ENCODE assay signal across 8 mouse cellular contexts in genomic region chr19:5649298-5649741, GRCm38 (mm10). TPM values are rescaled to one million over a fixed set of nuclear protein-coding genes. Genes with fewer than 3 reads are reported as not detected.
A peak's percentile ranks its signal among the peaks of the same experiment; 100 is the strongest.
DNase-seq lines count a peak whose midpoint lies in the region; ATAC-seq and TF ChIP-seq lines count a peak whose summit lies in the region.

No protein-coding gene starts in this region.

- intact Hi-C loops in left cerebral cortex, postnatal 36 days (cut with DNase I): loop anchor here (5.0 kb wide), 1 partner anchor 42 kb away; no protein-coding TSS in a partner anchor

- H3K27me3 ChIP-seq in thymus, adult 2 months (ENCODE audit: control insufficient read depth, insufficient read depth, low read length): no peaks in the 10 kb centered on the region
- H3K27me3 ChIP-seq in heart, embryonic 13.5 days (replicated peaks): peaks cover 3% of the 10 kb centered on the region
- no peaks in the 10 kb centered on the region for H3K27me3 ChIP-seq in kidney, postnatal 0 days (ENCODE audit: insufficient read depth, low read length)
- no peaks in the 10 kb centered on the region for H3K27me3 ChIP-seq in megakaryocyte, embryonic 14.5 days (replicated peaks)

- H3K9ac ChIP-seq in heart, embryonic 13.5 days: peak overlapping the region; percentile 75
- 0 out of 2 replicates have a peak overlapping the region, but pooled peaks have one; percentile 1 for H3K9ac ChIP-seq in kidney, postnatal 0 days (ENCODE audit: low read depth, low read length)

- H3K4me1 ChIP-seq in thymus, adult 2 months (replicated peaks; ENCODE audit: control insufficient read depth, insufficient read depth, low read length): peaks cover 14% of the 10 kb centered on the region
- H3K4me1 ChIP-seq in heart, embryonic 13.5 days: peaks cover 27% of the 10 kb centered on the region
- peaks cover 18% of the 10 kb centered on the region for H3K4me1 ChIP-seq in kidney, postnatal 0 days (replicated peaks; ENCODE audit: insufficient read depth, low read length)
- peaks cover 40% of the 10 kb centered on the region for H3K4me1 ChIP-seq in megakaryocyte, embryonic 14.5 days

- H3K4me3 ChIP-seq in thymus, adult 2 months (ENCODE audit: control insufficient read depth, insufficient read depth, low read length): peak overlapping the region; percentile 27; the same call in 1 of the 2 replicates
- H3K4me3 ChIP-seq in heart, embryonic 13.5 days: peak overlapping the region; percentile 39
- peak overlapping the region; percentile 6; the same call in 1 of the 2 replicates for H3K4me3 ChIP-seq in kidney, postnatal 0 days (replicated peaks; ENCODE audit: low read depth, low read length)
- H3K4me3 ChIP-seq in megakaryocyte, embryonic 14.5 days (replicated peaks): peak overlapping the region; percentile 87

- no peak for ATAC-seq in heart, embryonic 13.5 days (ENCODE audit: extremely low read depth, insufficient number of reproducible peaks, low FRiP score, low TSS enrichment)
- ATAC-seq in kidney, postnatal 0 days (replicated peaks; ENCODE audit: low FRiP score, low read depth): peak; percentile 37
- ATAC-seq in frontal cortex, adult (ENCODE audit: low TSS enrichment): no peak

- peak overlapping the region; percentile 27; the same call in 1 of the 2 replicates for H3K27ac ChIP-seq in thymus, adult 2 months (ENCODE audit: control insufficient read depth, insufficient read depth, low read length)
- H3K27ac ChIP-seq in heart, embryonic 13.5 days (replicated peaks): peak overlapping the region; percentile 93
- peak overlapping the region; percentile 90 for H3K27ac ChIP-seq in kidney, postnatal 0 days

- DNase-seq in thymus, adult 2 months: no peak
- no peak for DNase-seq in thymus, adult 18-20 months
- peak; percentile 49 for DNase-seq in kidney, postnatal 0 days (ENCODE audit: low spot score)
- DNase-seq in cerebellum, adult 11-12 months: no peak
- no peak for DNase-seq in left cerebral cortex, postnatal 36 days (ENCODE audit: low spot score in 2 of 2)

- no peak for TF ChIP-seq POLR2A in thymus, adult 2 months (IDR thresholded peaks at IDR 0.05; ENCODE audit: control insufficient read depth, extremely low read depth, insufficient read depth, low read length, poor library complexity)

- no peaks in the 10 kb centered on the region for H3K9me3 ChIP-seq in heart, embryonic 13.5 days
- H3K9me3 ChIP-seq in kidney, postnatal 0 days (replicated peaks; ENCODE audit: low read length): no peaks in the 10 kb centered on the region
- no peaks in the 10 kb centered on the region for H3K9me3 ChIP-seq in megakaryocyte, embryonic 14.5 days

- peak overlapping the region; percentile 68 for H3K4me2 ChIP-seq in heart, embryonic 13.5 days
- peak overlapping the region; percentile 51 for H3K4me2 ChIP-seq in kidney, postnatal 0 days (ENCODE audit: low read length)

- TF ChIP-seq CTCF in thymus, adult 2 months (IDR thresholded peaks at IDR 0.05; ENCODE audit: borderline replicate concordance, control insufficient read depth, extremely low read depth, insufficient read depth, low read length, poor library complexity): no peak
- no peak for TF ChIP-seq CTCF in kidney, postnatal 0 days (IDR thresholded peaks at IDR 0.05; ENCODE audit: low read depth)

- H3K36me3 ChIP-seq in thymus, adult 2 months (ENCODE audit: control insufficient read depth, insufficient read depth, low read length): peaks cover 56% of the 10 kb centered on the region
- H3K36me3 ChIP-seq in heart, embryonic 13.5 days: peaks cover 82% of the 10 kb centered on the region
- peaks cover 47% of the 10 kb centered on the region for H3K36me3 ChIP-seq in kidney, postnatal 0 days (ENCODE audit: insufficient read depth, low read length)
- peaks cover 90% of the 10 kb centered on the region for H3K36me3 ChIP-seq in megakaryocyte, embryonic 14.5 days (replicated peaks; ENCODE audit: low read length)

- 51% methylated on average over 6 of the region's 6 CpGs for WGBS in thymus, adult 2 months
- 58% methylated on average over 6 of the region's 6 CpGs for WGBS in heart, embryonic 13.5 days
- WGBS in kidney, postnatal 0 days: 37% methylated on average over 6 of the region's 6 CpGs

RNA-seq across cellular contexts. Expression of gene Rela, which starts 12.0 kb away (rescaled TPM):
- polyA plus RNA-seq in thymus, adult 2 months (2012; rRNA removed): 112 and 142 TPM in 2 replicates
- polyA plus RNA-seq in heart, embryonic 13.5 days (2015; fragmentation: Nextera tagmentation; extraction: Ambion mirVana): 35.9 and 37.4 TPM in 2 replicates
- polyA plus RNA-seq in kidney, postnatal 0 days (2015; fragmentation: Nextera tagmentation; extraction: Ambion mirVana): 42.6 and 45.5 TPM in 2 replicates
- 105 and 119 TPM in 2 replicates for polyA plus RNA-seq in megakaryocyte, embryonic 14.5 days (2012; ENCODE audit: insufficient read depth, low replicate concordance)
- total RNA-seq in left cerebral cortex, postnatal 36 days (2021): 10 to 100 TPM; 18.1 to 19.8 TPM

RNA-seq across cellular contexts. Expression of gene Sipa1, which starts 14.2 kb away (rescaled TPM):
- 267 and 301 TPM in 2 replicates for polyA plus RNA-seq in thymus, adult 2 months (2012; rRNA removed)
- polyA plus RNA-seq in heart, embryonic 13.5 days (2015; fragmentation: Nextera tagmentation; extraction: Ambion mirVana): 21.9 and 23.2 TPM in 2 replicates
- 22.5 and 26.2 TPM in 2 replicates for polyA plus RNA-seq in kidney, postnatal 0 days (2015; fragmentation: Nextera tagmentation; extraction: Ambion mirVana)
- 116 and 134 TPM in 2 replicates for polyA plus RNA-seq in megakaryocyte, embryonic 14.5 days (2012; ENCODE audit: insufficient read depth, low replicate concordance)
- total RNA-seq in left cerebral cortex, postnatal 36 days (2021): 10 to 100 TPM; 14.0 to 22.8 TPM

RNA-seq across cellular contexts. Expression of gene Map3k11, which starts 39.2 kb away (rescaled TPM):
- 141 and 144 TPM in 2 replicates for polyA plus RNA-seq in thymus, adult 2 months (2012; rRNA removed)
- polyA plus RNA-seq in heart, embryonic 13.5 days (2015; fragmentation: Nextera tagmentation; extraction: Ambion mirVana): 23.2 and 24.0 TPM in 2 replicates
- polyA plus RNA-seq in kidney, postnatal 0 days (2015; fragmentation: Nextera tagmentation; extraction: Ambion mirVana): 35.4 and 39.8 TPM in 2 replicates
- polyA plus RNA-seq in megakaryocyte, embryonic 14.5 days (2012; ENCODE audit: insufficient read depth, low replicate concordance): 156 and 158 TPM in 2 replicates
- total RNA-seq in left cerebral cortex, postnatal 36 days (2021): 10 to 100 TPM; 17.3 to 19.2 TPM

RNA-seq across cellular contexts. Expression of gene Kat5, which starts 39.3 kb away (rescaled TPM):
- polyA plus RNA-seq in thymus, adult 2 months (2012; rRNA removed): 90.0 and 106 TPM in 2 replicates
- 31.0 and 31.5 TPM in 2 replicates for polyA plus RNA-seq in heart, embryonic 13.5 days (2015; fragmentation: Nextera tagmentation; extraction: Ambion mirVana)
- polyA plus RNA-seq in kidney, postnatal 0 days (2015; fragmentation: Nextera tagmentation; extraction: Ambion mirVana): 54.0 and 56.5 TPM in 2 replicates
- 26.7 and 57.5 TPM in 2 replicates for polyA plus RNA-seq in megakaryocyte, embryonic 14.5 days (2012; ENCODE audit: insufficient read depth, low replicate concordance)
- total RNA-seq in left cerebral cortex, postnatal 36 days (2021): 100 to 1,000 TPM in 1 of 2 experiments, 10 to 100 TPM in 1; 80.4 to 105 TPM

RNA-seq across cellular contexts. Expression of gene Pcnx3, which starts 39.4 kb away (rescaled TPM):
- 421 and 455 TPM in 2 replicates for polyA plus RNA-seq in thymus, adult 2 months (2012; rRNA removed)
- polyA plus RNA-seq in heart, embryonic 13.5 days (2015; fragmentation: Nextera tagmentation; extraction: Ambion mirVana): 13.6 and 14.9 TPM in 2 replicates
- polyA plus RNA-seq in kidney, postnatal 0 days (2015; fragmentation: Nextera tagmentation; extraction: Ambion mirVana): 14.8 and 15.0 TPM in 2 replicates
- 161 and 607 TPM in 2 replicates for polyA plus RNA-seq in megakaryocyte, embryonic 14.5 days (2012; ENCODE audit: insufficient read depth, low replicate concordance)
- 10 to 100 TPM; 66.1 to 83.1 TPM for total RNA-seq in left cerebral cortex, postnatal 36 days (2021)

Comparison
In these comparisons a context has a peak if more than half of its experiments do, and no peak if none do; other contexts are left out.
1. H3K27ac ChIP-seq: peak in every context shown above with its lines; median percentile 93 in heart, embryonic 13.5 days; 90 in kidney, postnatal 0 days; 27 in thymus, adult 2 months.
2. H3K4me3 ChIP-seq: peak in every context shown above with its lines; median percentile 87 in megakaryocyte, embryonic 14.5 days; 39 in heart, embryonic 13.5 days; 27 in thymus, adult 2 months; 6 in kidney, postnatal 0 days.